Mouse (Mus musculus) skeletal muscle tissue, adult 2 months (tissue): Measurements from ENCODE around the gene Gm7347.
"Not testable (repeated sequence)": the region's sequence is repeated elsewhere in the genome, so short reads cannot be mapped to it uniquely, and the experiment has no call there.

Source experiments
- DNase-seq: peaks from one replicate; pipeline ENCODE4 v3.0.0-alpha.2; 2012; ENCODE audit warnings: low read depth, low spot score

Gene Gm7347

DNA sequence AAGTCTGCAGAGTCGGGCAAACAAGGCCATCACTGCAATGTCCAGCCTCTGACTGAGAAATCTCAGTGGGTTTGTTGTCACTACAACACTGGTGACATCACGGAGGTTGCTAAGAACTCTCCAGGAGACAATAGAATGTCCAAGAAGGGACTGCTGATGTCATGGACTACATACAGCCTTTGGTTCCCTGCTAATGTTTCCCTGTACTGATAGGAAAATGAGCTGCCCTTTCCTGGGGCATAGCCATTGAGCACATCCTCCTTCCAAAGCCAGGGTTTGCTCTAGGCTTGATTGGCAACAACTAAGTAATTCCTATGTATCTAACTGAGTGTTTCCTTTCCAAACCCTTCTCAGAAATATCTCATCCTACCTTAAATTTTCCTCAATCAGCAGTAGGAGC is at the start of gene Gm7347:
Gene Gm7347, minus strand, starts transcription at position 101 of the 400 bp plus-strand sequence.
- DNase-seq = not testable (repeated sequence)

DNA sequence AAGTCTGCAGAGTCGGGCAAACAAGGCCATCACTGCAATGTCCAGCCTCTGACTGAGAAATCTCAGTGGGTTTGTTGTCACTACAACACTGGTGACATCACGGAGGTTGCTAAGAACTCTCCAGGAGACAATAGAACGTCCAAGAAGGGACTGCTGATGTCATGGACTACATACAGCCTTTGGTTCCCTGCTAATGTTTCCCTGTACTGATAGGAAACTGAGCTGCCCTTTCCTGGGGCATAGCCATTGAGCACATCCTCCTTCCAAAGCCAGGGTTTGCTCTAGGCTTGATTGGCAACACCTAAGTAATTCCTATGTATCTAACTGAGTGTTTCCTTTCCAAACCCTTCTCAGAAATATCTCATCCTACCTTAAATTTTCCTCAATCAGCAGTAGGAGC is 46.9 kb upstream of the Gm7347 start, which contains the start of gene 5031410I06Rik:
Gene 5031410I06Rik, minus strand, starts transcription at position 101 of the 400 bp plus-strand sequence.
- not testable (repeated sequence) for DNase-seq

DNA sequence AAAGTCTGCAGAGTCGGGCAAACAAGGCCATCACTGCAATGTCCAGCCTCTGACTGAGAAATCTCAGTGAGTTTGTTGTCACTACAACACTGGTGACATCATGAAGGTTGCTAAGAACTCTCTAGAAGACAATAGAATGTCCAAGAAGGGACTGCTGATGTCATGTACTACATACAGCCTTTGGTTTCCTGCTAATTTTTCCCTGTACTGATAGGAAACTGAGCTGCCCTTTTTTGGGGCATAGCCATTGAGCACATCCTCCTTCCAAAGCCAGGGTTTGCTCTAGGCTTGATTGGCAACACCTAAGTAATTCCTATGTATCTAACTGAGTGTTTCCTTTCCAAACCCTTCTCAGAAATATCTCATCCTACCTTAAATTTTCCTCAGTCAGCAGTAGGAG is 30.8 kb upstream of the Gm7347 start, which contains the start of gene Gm10471:
Gene Gm10471, minus strand, starts transcription at position 101 of the 400 bp plus-strand sequence.
- not testable (repeated sequence) for DNase-seq

DNA sequence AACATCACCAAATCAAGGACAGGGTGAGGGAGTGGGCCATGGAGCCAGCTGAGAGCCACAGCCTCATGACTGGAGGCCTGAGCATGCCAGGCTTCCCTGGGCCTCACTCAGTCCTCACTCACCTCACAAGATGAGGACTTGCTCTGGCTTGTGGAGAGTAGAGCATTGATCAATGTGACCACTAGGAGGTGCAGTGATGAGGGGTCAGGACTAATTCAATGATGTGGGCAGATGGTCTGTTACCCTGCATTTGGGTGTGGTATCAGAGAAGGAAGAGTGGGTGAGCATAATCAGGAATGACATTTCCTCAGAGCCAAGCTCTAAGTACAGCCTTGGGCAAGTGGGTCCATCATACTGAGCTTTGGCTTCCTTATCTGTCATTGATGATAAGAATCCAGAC is 20.6 kb upstream of the Gm7347 start:
- not testable (repeated sequence) for DNase-seq

DNA sequence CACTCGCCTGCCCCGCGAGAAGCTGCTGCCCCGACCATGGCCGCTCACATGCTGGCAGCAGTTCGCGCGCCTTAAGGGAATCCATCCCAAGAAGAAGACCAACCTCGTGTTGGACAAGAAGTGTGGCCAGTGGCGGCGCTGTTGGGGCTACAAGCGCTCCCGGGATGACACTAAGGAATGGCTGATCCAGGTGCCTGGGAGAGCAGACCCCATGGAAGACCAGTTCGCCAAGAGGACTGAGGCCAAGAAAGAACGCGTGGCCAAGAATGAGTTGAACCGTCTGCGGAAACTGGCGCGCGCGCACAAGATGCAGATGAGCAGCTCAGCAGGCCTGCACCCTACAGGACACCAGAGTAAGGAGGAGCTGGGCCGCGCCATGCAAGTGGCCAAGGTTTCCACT is 12.3 kb upstream of the Gm7347 start:
- DNase-seq = no peak

DNA sequence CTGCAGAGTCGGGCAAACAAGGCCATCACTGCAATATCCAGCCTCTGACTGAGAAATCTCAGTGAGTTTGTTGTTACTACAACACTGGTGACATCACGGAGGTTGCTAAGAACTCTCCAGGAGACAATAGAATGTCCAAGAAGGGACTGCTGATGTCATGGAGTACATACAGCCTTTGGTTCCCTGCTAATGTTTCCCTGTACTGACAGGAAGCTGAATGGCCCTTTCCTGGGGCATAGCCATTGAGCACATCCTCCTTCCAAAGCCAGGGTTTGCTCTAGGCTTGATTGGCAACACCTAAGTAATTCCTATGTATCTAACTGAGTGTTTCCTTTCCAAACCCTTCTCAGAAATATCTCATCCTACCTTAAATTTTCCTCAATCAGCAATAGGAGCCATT is 18.9 kb downstream of the Gm7347 start, which contains the start of gene Speer4a:
Gene Speer4a, minus strand, starts transcription at position 101 of the 400 bp plus-strand sequence.
- DNase-seq = not testable (repeated sequence)

DNA sequence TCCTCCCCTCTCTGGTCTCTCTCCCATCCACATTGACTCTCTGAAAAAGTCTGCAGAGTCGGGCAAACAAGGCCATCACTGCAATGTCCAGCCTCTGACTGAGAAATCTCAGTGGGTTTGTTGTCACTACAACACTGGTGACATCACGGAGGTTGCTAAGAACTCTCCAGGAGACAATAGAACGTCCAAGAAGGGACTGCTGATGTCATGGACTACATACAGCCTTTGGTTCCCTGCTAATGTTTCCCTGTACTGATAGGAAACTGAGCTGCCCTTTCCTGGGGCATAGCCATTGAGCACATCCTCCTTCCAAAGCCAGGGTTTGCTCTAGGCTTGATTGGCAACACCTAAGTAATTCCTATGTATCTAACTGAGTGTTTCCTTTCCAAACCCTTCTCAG is 35.6 kb downstream of the Gm7347 start, which contains the start of gene Gm5862:
Gene Gm5862, minus strand, starts transcription at position 101 of the 400 bp plus-strand sequence.
- not testable (repeated sequence) for DNase-seq

DNA sequence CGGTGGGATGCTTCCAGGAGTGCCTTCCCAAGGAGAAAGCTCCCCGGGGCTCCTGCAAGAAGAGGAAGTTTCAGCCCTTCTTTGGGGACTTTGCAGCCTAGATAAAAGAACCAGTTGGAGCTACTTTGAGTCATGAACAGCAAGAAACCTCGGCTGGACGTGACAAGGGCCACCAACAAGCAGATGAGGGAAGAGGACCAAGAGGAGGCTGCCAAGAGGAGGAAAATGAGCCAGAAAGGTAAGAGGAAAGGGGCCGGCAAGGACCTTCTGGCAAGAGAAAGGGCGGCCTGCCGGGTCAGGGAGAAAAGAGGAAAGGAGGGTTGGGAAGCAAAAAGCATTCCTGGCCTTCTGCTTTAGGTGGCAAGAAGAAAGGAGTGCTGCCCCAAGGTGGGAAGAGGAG is 50.7 kb downstream of the Gm7347 start:
- not testable (repeated sequence) for DNase-seq

DNA sequence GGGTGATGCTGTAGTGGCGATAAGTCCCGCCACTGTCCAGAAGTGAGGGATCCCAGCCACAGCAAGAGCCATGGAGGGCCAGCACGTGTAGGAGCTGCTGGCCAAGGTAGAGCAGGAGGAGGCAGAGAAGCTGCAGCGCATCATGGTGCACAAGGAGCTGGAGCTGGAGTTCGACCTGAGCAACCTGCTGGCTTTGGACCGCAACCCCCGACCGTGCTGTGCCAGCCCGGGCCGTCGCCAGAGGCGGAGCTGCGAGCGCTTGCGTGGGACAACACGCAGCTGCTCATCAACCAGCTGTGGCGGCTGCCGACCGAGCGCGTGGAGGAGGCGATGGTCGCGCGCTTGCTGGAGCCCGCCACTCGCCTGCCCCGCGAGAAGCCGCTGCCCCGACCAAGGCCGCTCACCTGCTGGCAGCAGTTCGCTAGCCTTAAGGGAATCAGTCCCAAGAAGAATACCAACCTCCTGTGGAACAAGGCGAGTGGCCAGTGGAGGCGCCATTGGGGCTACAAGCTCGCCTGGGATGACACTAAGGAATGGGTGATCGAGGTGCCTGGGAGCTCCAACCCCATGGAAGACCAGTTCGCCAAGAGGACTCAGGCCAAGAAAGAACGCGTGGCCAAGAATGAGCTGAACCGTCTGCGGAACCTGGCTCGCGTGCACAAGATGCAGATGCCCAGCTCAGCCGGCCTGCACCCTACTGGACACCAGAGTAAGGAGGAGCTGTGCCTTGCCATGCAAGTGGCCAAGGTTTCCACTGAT is 51.3 kb downstream of the Gm7347 start:
- not testable (repeated sequence) for DNase-seq

DNA sequence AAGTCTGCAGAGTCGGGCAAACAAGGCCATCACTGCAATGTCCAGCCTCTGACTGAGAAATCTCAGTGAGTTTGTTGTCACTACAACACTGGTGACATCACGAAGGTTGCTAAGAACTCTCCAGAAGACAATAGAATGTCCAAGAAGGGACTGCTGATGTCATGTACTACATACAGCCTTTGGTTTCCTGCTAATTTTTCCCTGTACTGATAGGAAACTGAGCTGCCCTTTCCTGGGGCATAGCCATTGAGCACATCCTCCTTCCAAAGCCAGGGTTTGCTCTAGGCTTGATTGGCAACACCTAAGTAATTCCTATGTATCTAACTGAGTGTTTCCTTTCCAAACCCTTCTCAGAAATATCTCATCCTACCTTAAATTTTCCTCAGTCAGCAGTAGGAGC is 53.7 kb downstream of the Gm7347 start, which contains the start of gene Gm1979:
Gene Gm1979, minus strand, starts transcription at position 101 of the 400 bp plus-strand sequence.
- not testable (repeated sequence) for DNase-seq
